Mouse (Mus musculus): ENCODE data around the gene Cdk19.
A peak's percentile ranks its signal among the peaks of the same experiment; 100 is the strongest.

The Cdk19 gene

GRCm38 (mm10) chr10:40442076-40442475, 102.7 kb downstream of the Cdk19 start:
- no peak for DNase-seq (ENCODE audit: low spot score)

DNA sequence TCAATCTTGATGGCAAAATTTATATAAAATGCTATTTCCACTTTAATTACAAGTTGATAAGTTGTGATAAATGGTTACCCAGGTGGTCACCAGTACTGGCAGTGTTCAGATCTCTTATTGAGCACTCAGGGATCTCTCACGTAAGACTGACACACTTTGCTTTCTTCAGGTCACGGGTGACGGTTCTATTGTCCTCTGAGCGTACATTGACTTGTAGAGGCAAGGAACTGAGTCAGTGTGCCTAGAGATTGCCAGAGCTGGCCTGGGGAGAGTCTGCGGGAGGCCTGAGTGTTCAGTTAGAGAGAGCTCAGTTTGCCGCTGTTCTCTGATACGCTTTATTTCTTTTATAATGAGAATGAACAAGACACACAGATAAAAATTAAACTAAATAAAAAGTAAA, 104.0 kb downstream of the Cdk19 start:
- no peak for DNase-seq (ENCODE audit: low spot score)

- DNase-seq (ENCODE audit: low spot score) = no peak
These were observed 104.5 kb downstream of the Cdk19 start for GRCm38 (mm10) chr10:40443806-40444357.

- DNase-seq (ENCODE audit: low spot score) = no peak
These were observed 105.2 kb downstream of the Cdk19 start for GRCm38 (mm10) chr10:40444586-40444985.

DNA sequence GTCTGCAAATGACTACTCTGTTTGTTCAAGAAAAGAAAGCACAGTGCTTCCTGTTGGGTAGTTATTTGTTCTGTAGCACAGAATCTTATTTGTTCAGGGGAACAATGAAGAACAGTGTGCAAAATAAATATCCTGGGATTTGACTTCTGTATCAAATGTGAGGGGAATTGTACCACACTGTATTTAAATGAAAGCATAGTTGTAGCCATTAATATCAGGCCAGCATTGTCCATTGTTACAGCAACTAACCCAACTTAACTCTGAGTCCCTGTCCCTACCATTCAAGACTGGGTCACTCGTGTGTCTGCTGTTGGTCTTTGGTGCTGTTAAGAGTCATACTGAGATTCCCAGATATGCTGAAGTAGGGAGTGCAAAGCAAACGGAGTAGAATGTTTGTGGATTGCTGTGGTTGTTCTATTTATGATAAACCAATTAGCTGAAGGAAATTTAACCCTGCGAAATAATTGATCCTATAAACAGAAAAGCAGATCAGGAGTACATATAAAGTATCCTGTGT, 106.8 kb downstream of the Cdk19 start:
- no peak for DNase-seq (ENCODE audit: low spot score)

GRCm38 (mm10) chr10:40446630-40447029, 107.3 kb downstream of the Cdk19 start:
- no peak for DNase-seq (ENCODE audit: low spot score)

GRCm38 (mm10) chr10:40447295-40447694, 107.9 kb downstream of the Cdk19 start:
- DNase-seq (ENCODE audit: low spot score) = no peak

DNA sequence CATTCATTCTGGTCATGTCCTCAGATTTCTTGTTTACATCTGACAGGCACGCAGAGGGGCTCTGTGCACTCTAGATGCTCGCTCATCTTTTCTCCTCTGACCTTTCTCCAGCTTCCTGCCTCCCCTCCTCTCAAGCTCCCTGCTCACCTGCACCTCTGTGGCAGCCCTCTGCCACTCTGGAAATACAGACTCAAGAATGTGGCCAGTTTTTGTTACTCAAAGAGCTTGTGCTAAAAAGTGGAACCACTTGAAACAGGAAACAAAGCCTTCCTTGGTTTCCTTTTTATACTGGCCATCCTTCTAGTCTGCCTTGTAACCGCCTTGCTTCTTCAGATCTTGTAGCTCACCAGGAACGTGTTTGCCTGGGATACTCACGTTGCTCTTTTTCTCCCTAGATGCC, 108.6 kb downstream of the Cdk19 start:
- no peak for DNase-seq (ENCODE audit: low spot score)

GRCm38 (mm10) chr10:40448444-40448843, 109.1 kb downstream of the Cdk19 start:
- no peak for DNase-seq (ENCODE audit: low spot score)

- no peak for DNase-seq (ENCODE audit: low spot score)
These were observed 110.2 kb downstream of the Cdk19 start for GRCm38 (mm10) chr10:40449571-40449970.

GRCm38 (mm10) chr10:40450171-40450570, 110.8 kb downstream of the Cdk19 start:
- no peak for DNase-seq (ENCODE audit: low spot score)

DNA sequence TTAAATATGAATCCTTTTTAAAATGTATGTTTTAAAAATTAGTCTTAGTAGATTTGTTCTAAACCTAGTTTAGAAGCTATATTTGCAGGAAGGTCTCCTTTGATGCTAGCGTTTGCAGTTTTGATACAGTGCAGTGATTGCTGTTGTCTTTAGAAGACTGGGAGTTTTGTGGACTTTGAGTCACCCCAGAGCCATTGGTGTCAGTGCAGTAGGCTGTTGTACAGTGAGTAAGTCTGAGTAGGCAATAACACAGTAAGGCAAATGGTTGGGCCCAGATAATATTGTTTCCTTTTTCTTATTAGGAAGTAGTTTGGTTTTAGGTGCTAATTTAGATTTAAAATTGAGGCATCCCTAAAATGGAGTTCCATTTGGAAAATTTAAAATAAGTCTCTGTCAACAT, 117.8 kb downstream of the Cdk19 start:
- no peak for DNase-seq (ENCODE audit: low spot score)

- no peak for DNase-seq (ENCODE audit: low spot score)
These were observed 119.8 kb downstream of the Cdk19 start for GRCm38 (mm10) chr10:40459141-40459540.

DNA sequence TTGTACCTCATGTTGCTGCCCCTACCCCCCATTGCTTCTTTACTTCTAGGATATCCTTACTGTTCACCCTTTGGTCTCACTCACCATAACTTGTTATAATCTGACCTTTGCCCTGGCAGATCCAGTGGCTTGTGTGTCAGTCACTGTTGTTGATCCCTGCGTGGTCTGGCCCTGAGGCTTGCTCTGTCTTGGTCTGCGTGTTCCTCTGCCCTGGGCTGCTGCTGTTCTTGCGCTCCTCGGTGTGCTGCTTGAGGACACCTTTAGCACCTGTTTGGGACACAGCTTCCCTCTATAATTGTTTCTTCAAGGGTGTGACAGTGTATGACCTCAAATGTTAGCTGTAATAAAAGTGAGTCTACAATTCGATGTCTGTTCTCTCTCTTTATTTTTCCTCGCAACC, 122.0 kb downstream of the Cdk19 start:
- DNase-seq (ENCODE audit: low spot score) = no peak

DNA sequence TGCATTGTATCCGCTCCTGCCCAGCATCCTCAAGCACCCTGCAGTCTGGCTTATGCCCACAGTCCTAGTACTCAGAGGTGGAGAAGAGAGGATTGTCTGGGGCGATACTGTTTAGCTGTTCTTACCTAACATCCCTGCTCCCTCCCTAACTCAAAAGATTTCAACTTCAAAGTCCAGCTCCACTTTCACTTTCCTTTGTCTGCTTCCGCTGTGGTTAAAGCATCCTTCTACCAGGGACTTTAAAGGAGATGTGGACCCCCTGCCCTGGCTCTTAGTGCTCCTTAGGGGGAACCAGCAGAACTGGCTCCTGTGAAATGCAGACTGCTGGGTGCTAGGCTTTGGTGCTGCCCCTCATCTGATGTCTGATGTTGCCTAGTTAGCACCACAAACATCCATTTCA, 122.9 kb downstream of the Cdk19 start:
- DNase-seq (ENCODE audit: low spot score) = no peak

DNA sequence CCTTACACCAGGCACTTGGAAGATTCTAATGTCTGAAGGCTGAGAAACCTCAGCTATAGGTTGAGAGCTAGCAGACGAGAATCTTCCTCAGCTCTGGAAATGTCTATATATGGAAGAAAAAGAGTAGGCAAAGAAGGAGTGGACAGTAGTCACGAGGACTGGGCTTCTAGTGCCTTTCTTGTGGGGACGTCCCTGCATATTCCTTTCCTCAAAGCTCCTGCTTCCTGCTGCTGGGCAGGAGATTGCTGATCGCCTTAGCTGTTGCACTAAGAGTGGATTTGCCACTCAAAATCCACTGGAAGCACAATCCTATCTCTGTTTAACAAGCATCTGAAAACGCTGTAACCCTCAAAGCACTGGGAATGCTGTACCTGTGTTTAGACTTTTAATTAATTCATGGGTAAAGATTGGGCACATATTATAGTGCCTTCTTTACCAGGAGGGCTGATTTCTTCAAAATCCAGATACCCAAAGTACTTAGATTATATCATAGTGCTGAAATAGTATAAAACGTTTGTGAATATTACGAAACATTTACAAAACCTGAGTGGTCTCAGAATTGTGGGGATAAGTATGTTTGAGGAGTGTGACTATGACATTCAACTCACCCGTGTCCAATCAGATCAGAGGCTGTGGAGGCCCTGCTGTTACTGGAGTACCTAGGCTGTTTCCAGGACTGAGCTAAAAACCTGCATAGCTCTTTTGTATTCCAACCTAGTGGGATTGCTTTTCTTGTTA, 128.0 kb downstream of the Cdk19 start:
- no peak for DNase-seq (ENCODE audit: low spot score)

- DNase-seq (ENCODE audit: low spot score) = no peak
These were observed 128.5 kb downstream of the Cdk19 start for GRCm38 (mm10) chr10:40467912-40468254.

DNA sequence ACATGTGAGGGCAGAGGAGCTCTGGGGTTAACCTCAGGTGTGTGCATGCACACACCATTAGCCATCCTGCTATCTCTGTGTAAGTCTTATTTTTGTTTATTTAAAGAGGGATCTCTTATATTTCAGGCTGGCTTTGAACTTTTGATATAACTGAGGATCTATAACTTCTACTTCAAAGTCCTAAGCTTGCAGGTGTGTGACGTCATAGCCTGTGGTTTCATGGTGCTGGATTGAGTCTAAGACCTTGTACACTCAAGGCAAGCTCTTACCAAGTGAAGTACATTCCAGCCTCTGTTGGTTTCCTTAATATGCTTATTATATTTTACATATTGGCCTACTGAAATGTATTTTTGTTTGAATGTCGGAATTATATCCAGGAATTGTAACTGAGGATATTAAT, 129.8 kb downstream of the Cdk19 start:
- no peak for DNase-seq (ENCODE audit: low spot score)

- peak; percentile 15 for DNase-seq (ENCODE audit: low spot score)
These were observed 137.3 kb downstream of the Cdk19 start for GRCm38 (mm10) chr10:40476535-40477285.

GRCm38 (mm10) chr10:40477426-40478075, 138.2 kb downstream of the Cdk19 start:
- DNase-seq (ENCODE audit: low spot score) = no peak

DNA sequence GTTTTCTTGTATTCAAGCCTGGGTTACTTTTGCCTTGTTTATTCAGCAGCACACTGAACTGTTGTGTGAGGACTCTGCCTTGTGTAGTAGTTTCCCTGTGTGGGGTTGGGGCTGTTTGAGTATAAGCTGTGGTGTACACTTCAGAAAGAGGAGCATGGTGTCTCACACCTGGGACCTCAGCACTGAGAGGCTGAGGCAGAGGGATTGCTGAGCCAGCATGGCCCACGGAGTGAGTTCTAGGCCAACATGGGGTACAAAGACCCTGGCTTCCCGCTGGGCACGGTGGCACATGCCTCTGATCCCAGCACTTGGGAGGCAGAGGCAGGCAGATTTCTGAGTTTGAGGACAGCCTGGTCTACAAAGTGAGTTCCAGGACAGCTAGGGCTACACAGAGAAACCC, 139.3 kb downstream of the Cdk19 start:
- DNase-seq (ENCODE audit: low spot score) = no peak

DNA sequence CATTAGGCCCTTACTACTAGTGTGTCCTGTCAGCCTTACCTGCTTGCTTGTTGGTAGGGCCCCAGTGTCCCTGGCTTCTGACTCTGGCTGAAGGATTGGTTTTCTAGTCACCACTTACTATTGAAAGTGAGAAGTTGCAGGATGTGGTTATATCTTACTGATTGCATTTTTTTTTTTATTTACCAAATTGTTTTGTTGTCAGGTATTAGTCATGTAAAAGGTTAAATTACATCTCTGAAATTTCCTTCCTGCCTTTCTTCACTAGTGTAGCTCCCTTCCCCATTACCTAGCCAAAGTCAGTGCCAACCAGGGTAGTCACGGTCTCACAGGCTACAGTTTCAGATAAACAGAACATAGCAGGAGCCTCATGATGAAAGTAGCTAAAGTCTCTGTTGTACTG, 139.9 kb downstream of the Cdk19 start:
- DNase-seq (ENCODE audit: low spot score) = no peak

Data from spleen, adult 12 weeks (tissue).